Mouse (Mus musculus): ENCODE results near the gene Hddc3.

- TF ChIP-seq CTCF (IDR thresholded peaks at IDR 0.05; ENCODE audit: low read depth) (no peak), EP300 (IDR thresholded peaks at IDR 0.05; ENCODE audit: low read depth) (no peak)
Observed at GRCm38 (mm10) chr7:80387633-80388543, 45.0 kb downstream of the Hddc3 start, which contains the start of gene Fes.

All from liver, embryonic 14.5 days (tissue).